Mouse (Mus musculus) bone marrow, adult 2 months (tissue): Measurements from ENCODE around the gene Atad2b.

Source experiments
- CTCF ChIP-seq: fragments of 200-500 bp; IDR thresholded peaks from 2 replicates; pipeline ENCODE4 v1.5.1; 2011; ENCODE audit warnings: low read length, control low read depth; ENCODE audit not compliant: control insufficient read depth, insufficient read depth
- POLR2A ChIP-seq: fragments of 200-500 bp; IDR thresholded peaks from 2 replicates; pipeline ENCODE4 v1.6.1; 2011; ENCODE audit warnings: low read depth, mild to moderate bottlenecking, control low read depth, low read length, borderline replicate concordance; ENCODE audit not compliant: control insufficient read depth

GRCm38 (mm10) chr12:4972939-4973338 is 55.8 kb downstream of the Atad2b start:
- no peak for TF ChIP-seq POLR2A
- no peak for TF ChIP-seq CTCF
